ENCODE assay signal across 13 mouse cellular contexts in genomic region chr3:101386430-101387016, GRCm38 (mm10). TPM values are rescaled to one million over a fixed set of nuclear protein-coding genes. Genes with fewer than 3 reads are reported as not detected.
DNase-seq lines count a peak whose midpoint lies in the region; ATAC-seq and TF ChIP-seq lines count a peak whose summit lies in the region.
"Had no signal": no experiment of that assay in that cellular context is flagged by ENCODE, and none has a peak within 500 bp of the region (broad histone marks: within the 10 kb centered on the region; RNA-seq: fewer than 3 reads in every experiment).

No protein-coding gene starts in this region.

- TF ChIP-seq EP300 in ES-Bruce4 (IDR thresholded peaks at IDR 0.05; ENCODE audit: insufficient read depth, low read depth, low read length): peak; percentile 43; the same call in 1 of the 2 replicates

- H3K9ac ChIP-seq in heart, embryonic 14.5 days (ENCODE audit: low read length): 0 out of 2 replicates have a peak overlapping the region, but pooled peaks have one; percentile 30
- H3K9ac ChIP-seq in ES-Bruce4 (ENCODE audit: low read depth, poor library complexity, severe bottlenecking): no peak overlapping the region
- no peak overlapping the region for H3K9ac ChIP-seq in intestine, embryonic 16.5 days (ENCODE audit: low read depth, low read length)
- no peak overlapping the region for H3K9ac ChIP-seq in neural tube, embryonic 15.5 days (replicated peaks)

- no peak for TF ChIP-seq POLR2A in ES-Bruce4 (IDR thresholded peaks at IDR 0.05; ENCODE audit: insufficient read depth, low read length)

- H3K4me3 ChIP-seq in heart, embryonic 14.5 days (ENCODE audit: control insufficient read depth in 1 of 2, insufficient read depth in 1 of 2, low read depth in 1 of 2, low read length in 2 of 2): no peak overlapping the region
- H3K4me3 ChIP-seq in ES-Bruce4 (ENCODE audit: low read depth, low read length): no peak overlapping the region
- no peak overlapping the region for H3K4me3 ChIP-seq in intestine, embryonic 16.5 days (ENCODE audit: low read length)
- H3K4me3 ChIP-seq in neural tube, embryonic 15.5 days (replicated peaks): no peak overlapping the region

- H3K27ac ChIP-seq in heart, embryonic 14.5 days (replicated peaks in 1 of 2; ENCODE audit: control insufficient read depth in 1 of 2, insufficient read depth in 1 of 2, low read depth in 2 of 2, low read length in 2 of 2): no peak overlapping the region
- no peak overlapping the region for H3K27ac ChIP-seq in ES-Bruce4 (ENCODE audit: insufficient read depth, low read length)
- no peak overlapping the region for H3K27ac ChIP-seq in intestine, embryonic 16.5 days (ENCODE audit: low read length)
- H3K27ac ChIP-seq in neural tube, embryonic 15.5 days (replicated peaks): peak overlapping the region; percentile 33; the same call in 1 of the 2 replicates

- TF ChIP-seq CTCF in ES-Bruce4 (IDR thresholded peaks at IDR 0.05; ENCODE audit: low read depth, low read length): no peak

- no peak overlapping the region for H3K4me2 ChIP-seq in heart, embryonic 14.5 days (ENCODE audit: low read length)
- no peak overlapping the region for H3K4me2 ChIP-seq in intestine, embryonic 16.5 days (ENCODE audit: low read depth, low read length)
- H3K4me2 ChIP-seq in neural tube, embryonic 15.5 days: peak overlapping the region; percentile 20
- H3K4me2 ChIP-seq: heart, embryonic 11.5 days had no signal

- WGBS in heart, embryonic 14.5 days: 53% methylated on average over 8 of the region's 8 CpGs
- 23% methylated on average over 8 of the region's 8 CpGs for WGBS in intestine, embryonic 16.5 days
- 30% methylated on average over 8 of the region's 8 CpGs for WGBS in neural tube, embryonic 15.5 days

- peaks cover 12 to 57% of the 10 kb centered on the region in 2 experiments for H3K4me1 ChIP-seq in heart, embryonic 14.5 days (ENCODE audit: control insufficient read depth in 2 of 2, insufficient read depth in 2 of 2, low read length in 2 of 2)
- peaks cover 10% of the 10 kb centered on the region for H3K4me1 ChIP-seq in ES-Bruce4 (ENCODE audit: control insufficient read depth, insufficient read depth, low read length)
- peaks cover 10% of the 10 kb centered on the region for H3K4me1 ChIP-seq in intestine, embryonic 16.5 days (ENCODE audit: control insufficient read depth, insufficient read depth, low read length)
- peaks cover 91% of the 10 kb centered on the region for H3K4me1 ChIP-seq in neural tube, embryonic 15.5 days

- no peaks in the 10 kb centered on the region for H3K36me3 ChIP-seq in heart, embryonic 14.5 days (ENCODE audit: control insufficient read depth, insufficient read depth, low read length)
- no peaks in the 10 kb centered on the region for H3K36me3 ChIP-seq in ES-Bruce4 (ENCODE audit: control insufficient read depth, insufficient read depth, low read length, poor library complexity, severe bottlenecking)
- no peaks in the 10 kb centered on the region for H3K36me3 ChIP-seq in intestine, embryonic 16.5 days (ENCODE audit: control insufficient read depth, insufficient read depth, low read length)
- H3K36me3 ChIP-seq in neural tube, embryonic 15.5 days: no peaks in the 10 kb centered on the region

- no peak for DNase-seq in heart, postnatal 10 days
- DNase-seq in cerebellum, postnatal 10 days: no peak
- DNase-seq in adrenal gland, postnatal 25 days: no peak
- no peak for DNase-seq in thymus, postnatal 36 days
- DNase-seq: cerebellum, adult 18-20 months; kidney, postnatal 14 days had no signal

- H3K9me3 ChIP-seq in heart, embryonic 14.5 days (ENCODE audit: control insufficient read depth, low read length): no peaks in the 10 kb centered on the region
- no peaks in the 10 kb centered on the region for H3K9me3 ChIP-seq in ES-Bruce4 (replicated peaks; ENCODE audit: control insufficient read depth, insufficient read depth, low read length, poor library complexity, severe bottlenecking)
- no peaks in the 10 kb centered on the region for H3K9me3 ChIP-seq in intestine, embryonic 16.5 days (ENCODE audit: control insufficient read depth, low read length)
- no peaks in the 10 kb centered on the region for H3K9me3 ChIP-seq in neural tube, embryonic 15.5 days (replicated peaks)
- H3K9me3 ChIP-seq: G1E had no signal

- no peaks in the 10 kb centered on the region for H3K27me3 ChIP-seq in heart, embryonic 14.5 days (ENCODE audit: control insufficient read depth, insufficient read depth, low read length)
- H3K27me3 ChIP-seq in ES-Bruce4 (ENCODE audit: control insufficient read depth, insufficient read depth, low read length, poor library complexity, severe bottlenecking): no peaks in the 10 kb centered on the region
- no peaks in the 10 kb centered on the region for H3K27me3 ChIP-seq in intestine, embryonic 16.5 days (replicated peaks; ENCODE audit: control insufficient read depth, insufficient read depth, low read length)
- H3K27me3 ChIP-seq in neural tube, embryonic 15.5 days (replicated peaks): no peaks in the 10 kb centered on the region

- intact Hi-C loops in heart, postnatal 10 days (cut with DNase I): no loop called here

- ATAC-seq in heart, embryonic 14.5 days (ENCODE audit: insufficient number of reproducible peaks, insufficient read depth, low FRiP score, low read depth): no peak
- peak; percentile 83 for ATAC-seq in intestine, embryonic 16.5 days
- no peak for ATAC-seq in neural tube, embryonic 15.5 days (ENCODE audit: low FRiP score)
- ATAC-seq: hindbrain, embryonic 16.5 days had no signal

RNA-seq across cellular contexts. Expression of gene Igsf3, which starts 9.6 kb away (rescaled TPM):
- 25.5 and 28.1 TPM in 2 replicates for polyA plus RNA-seq in heart, embryonic 14.5 days (2014; fragmentation: Nextera tagmentation; extraction: Ambion mirVana)
- total RNA-seq in heart, postnatal 10 days (2021): 10 to 100 TPM; 21.6 to 24.9 TPM
- polyA plus RNA-seq in ES-Bruce4 (2011; ENCODE audit: insufficient read depth, insufficient read length, low read depth, missing spikeins): 29.1 and 30.5 TPM in 2 replicates
- polyA plus RNA-seq in intestine, embryonic 16.5 days (2015; fragmentation: Nextera tagmentation; extraction: Ambion mirVana): 17.9 and 19.2 TPM in 2 replicates
- 84.8 and 89.7 TPM in 2 replicates for polyA plus RNA-seq in neural tube, embryonic 15.5 days (2015; fragmentation: Nextera tagmentation; extraction: Ambion mirVana)
- 5.5 and 7.0 TPM in 2 replicates for total RNA-seq in adrenal gland, postnatal 25 days (2021)
